Mouse (Mus musculus) brain, embryonic 14.5 days (tissue): ENCODE data around the gene Higd1c.

ENCODE experiments used
- CTCF ChIP-seq: fragments of 200-500 bp; IDR thresholded peaks from 2 replicates; pipeline ENCODE4 v1.5.1; 2012; ENCODE audit warnings: inconsistent platforms, mild to moderate bottlenecking, moderate library complexity, borderline replicate concordance; ENCODE audit not compliant: insufficient read depth, insufficient read length; ENCODE audit errors: extremely low read depth
- POLR2A ChIP-seq: fragments of 200-500 bp; IDR thresholded peaks from 2 replicates; pipeline ENCODE4 v1.6.1; 2012; ENCODE audit warnings: mild to moderate bottlenecking, inconsistent platforms, borderline replicate concordance; ENCODE audit not compliant: poor library complexity, insufficient read depth, insufficient read length, severe bottlenecking; ENCODE audit errors: extremely low read depth

DNA sequence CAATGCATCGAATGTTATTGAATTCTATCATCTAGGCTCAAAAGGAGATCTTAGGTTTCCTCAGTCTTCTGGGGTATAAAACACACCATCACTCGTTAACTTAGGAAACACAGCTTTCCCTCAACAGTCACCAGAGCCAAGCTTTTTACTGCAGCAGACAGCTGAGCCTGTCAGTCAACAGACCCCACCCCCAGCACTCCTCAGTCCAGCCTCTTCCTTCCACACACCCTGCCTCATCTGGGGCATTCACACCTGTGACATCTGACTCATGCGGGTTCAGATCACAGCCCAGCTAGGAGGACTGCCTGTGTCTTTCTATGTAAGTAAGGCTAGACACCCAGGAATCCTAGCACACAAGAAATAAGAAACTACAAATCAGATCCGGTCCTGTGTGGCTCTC, 49.7 kb downstream of the Higd1c start:
- no peak for TF ChIP-seq CTCF
- TF ChIP-seq POLR2A, result no peak
